Mouse (Mus musculus) midbrain, postnatal 0 days (tissue): ENCODE results near the gene Rai1. TPM values are rescaled to one million over a fixed set of nuclear protein-coding genes. Genes with fewer than 3 reads are reported as not detected.

Experiments
- ATAC-seq: fragments of 200-750 bp; cut with Nextera tagmentation; 2 replicates; pipeline ENCODE4 v1.8.0; 2017; ENCODE audit warnings: moderate number of reproducible peaks, mild to moderate bottlenecking, moderate TSS enrichment, moderate library complexity; ENCODE audit not compliant: low FRiP score
- DNase-seq: peaks from one replicate; pipeline ENCODE4 v3.0.0-alpha.2; 2015; ENCODE audit warnings: low spot score
- H3K27ac ChIP-seq: fragments of 300-500 bp; sonication (generic); 2 replicates; pipeline ENCODE4 v1.5.1; 2014; ENCODE audit warnings: low read depth, mild to moderate bottlenecking, low read length, mixed read lengths
- H3K27me3 ChIP-seq: fragments of 300-500 bp; sonication (generic); 2 replicates; pipeline ENCODE4 v1.6.1; 2014; ENCODE audit warnings: low read length, control low read depth, mixed read lengths; ENCODE audit not compliant: insufficient read depth
- H3K36me3 ChIP-seq: fragments of 300-500 bp; sonication (generic); 2 replicates; pipeline ENCODE4 v1.6.1; 2014; ENCODE audit warnings: low read length, control low read depth, mixed read lengths; ENCODE audit not compliant: insufficient read depth
- H3K4me1 ChIP-seq: fragments of 300-500 bp; sonication (generic); 2 replicates; pipeline ENCODE4 v1.6.1; 2014; ENCODE audit warnings: mild to moderate bottlenecking, control low read depth, antibody characterized with exemption, low read length, mixed read lengths; ENCODE audit not compliant: insufficient read depth
- H3K4me2 ChIP-seq: fragments of 300-500 bp; sonication (generic); 2 replicates; pipeline ENCODE4 v1.6.1; 2014; ENCODE audit warnings: low read depth, mild to moderate bottlenecking, low read length, mixed read lengths; ENCODE audit not compliant: poor library complexity, severe bottlenecking
- H3K4me3 ChIP-seq: fragments of 300-500 bp; sonication (generic); 2 replicates; pipeline ENCODE4 v1.5.1; 2014; ENCODE audit warnings: low read depth, mild to moderate bottlenecking, low read length, moderate library complexity
- H3K9ac ChIP-seq: fragments of 300-500 bp; sonication (generic); replicated peaks from 2 replicates; pipeline ENCODE4 v1.6.1; 2014; ENCODE audit warnings: mild to moderate bottlenecking, low read length, moderate library complexity, mixed read lengths; ENCODE audit not compliant: poor library complexity, severe bottlenecking
- H3K9me3 ChIP-seq: fragments of 300-500 bp; sonication (generic); 2 replicates; pipeline ENCODE4 v1.6.1; 2016; ENCODE audit warnings: low read length, control low read depth
- CTCF ChIP-seq: IDR thresholded peaks from 2 replicates; pipeline ENCODE4 v1.5.1; 2016; ENCODE audit warnings: antibody characterized with exemption, mild to moderate bottlenecking
- WGBS: fragments of 180-500 bp; shearing (Covaris S2); extraction: QIAGEN DNeasy Blood & Tissue Kit; methylation state at CpG from one replicate; pipeline ENCODE4 v1.1.7; 2014; 5-methylcytosine and 5-hydroxymethylcytosine counted together
- polyA plus RNA-seq: library from polyadenylated mRNA; unstranded; fragments of >200 nt; fragmentation: Nextera tagmentation; extraction: Ambion mirVana; gene quantifications from 2 replicates; pipeline ENCODE4 v1.2.1, GENCODE M21; 2015
- total RNA-seq: library from RNA; depleted of rRNA; stranded (reverse); fragments of >200 nt; gene quantifications from 2 replicates; pipeline ENCODE4 v1.2.3, GENCODE M21; 2014; rRNA removed

Rai1 gene
- total RNA-seq (50.7 and 66.8 TPM in 2 replicates), polyA plus RNA-seq (20.1 and 22.0 TPM in 2 replicates)

GRCm38 (mm10) chr11:60104810-60105592 is at the start of gene Rai1:
Gene Rai1, plus strand, starts transcription at chr11:60105013.
- ATAC-seq: peak; percentile 75
- peak within 1 kb of the TSS; percentile 98 for H3K27ac ChIP-seq

GRCm38 (mm10) chr11:60056520-60056919 is 48.3 kb upstream of the Rai1 start:
- ATAC-seq: no peak
- no peak for DNase-seq

More at GRCm38 (mm10) chr11:60104810-60105592, at the start of gene Rai1:
- H3K9ac ChIP-seq: peak within 1 kb of the TSS; percentile 100
- H3K27me3 ChIP-seq: no peaks in the 10 kb centered on the region
- peak; percentile 91 for TF ChIP-seq CTCF
- peak; percentile 90 for DNase-seq
- peaks cover 26% of the 10 kb centered on the region; the same call in 1 of the 2 replicates for H3K4me1 ChIP-seq
- WGBS: under 1% methylated on average over 50 of the region's 105 CpGs
- H3K4me2 ChIP-seq: peak within 1 kb of the TSS; percentile 69
- H3K4me3 ChIP-seq: peak within 1 kb of the TSS; percentile 97
- no peaks in the 10 kb centered on the region for H3K9me3 ChIP-seq
- no peaks in the 10 kb centered on the region for H3K36me3 ChIP-seq

DNA sequence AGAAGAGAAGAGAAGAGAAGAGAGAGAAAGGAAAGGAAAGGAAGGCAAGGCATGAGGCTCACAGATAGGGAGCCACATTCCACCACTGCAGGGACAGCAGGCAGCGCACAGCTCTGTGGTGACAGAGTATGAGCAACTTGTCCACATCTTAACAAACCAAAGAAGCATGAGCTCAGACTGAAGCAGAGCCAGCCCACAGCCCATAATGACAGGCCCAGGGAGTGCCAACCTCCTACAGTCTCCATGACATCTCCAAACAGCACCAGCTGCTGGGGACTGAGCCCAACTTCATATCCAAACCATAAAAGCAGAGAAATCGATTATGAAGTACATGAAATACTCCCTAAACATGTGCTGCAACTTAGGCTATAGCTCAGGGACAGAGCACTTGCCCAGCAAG is 46.8 kb upstream of the Rai1 start:
- H3K36me3 ChIP-seq: no peaks in the 10 kb centered on the region
- H3K9me3 ChIP-seq: no peaks in the 10 kb centered on the region
- no peak overlapping the region for H3K4me3 ChIP-seq
- 68% methylated on average over 2 of the region's 2 CpGs for WGBS
- TF ChIP-seq CTCF: no peak
- H3K4me2 ChIP-seq: no peak overlapping the region
- H3K27me3 ChIP-seq: no peaks in the 10 kb centered on the region
- DNase-seq (peak; percentile 12), ATAC-seq (no peak)
- H3K9ac ChIP-seq: no peak overlapping the region
- no peak overlapping the region for H3K27ac ChIP-seq
- H3K4me1 ChIP-seq: no peaks in the 10 kb centered on the region

More at GRCm38 (mm10) chr11:60056520-60056919, 48.3 kb upstream of the Rai1 start:
- no peaks in the 10 kb centered on the region for H3K4me1 ChIP-seq
- H3K4me2 ChIP-seq: no peak overlapping the region
- no peak overlapping the region for H3K9ac ChIP-seq
- no peak overlapping the region for H3K27ac ChIP-seq
- 83% methylated on average over 6 of the region's 6 CpGs for WGBS
- no peak overlapping the region for H3K4me3 ChIP-seq
- H3K9me3 ChIP-seq: no peaks in the 10 kb centered on the region
- H3K36me3 ChIP-seq: no peaks in the 10 kb centered on the region
- TF ChIP-seq CTCF: no peak
- H3K27me3 ChIP-seq: no peaks in the 10 kb centered on the region

DNA sequence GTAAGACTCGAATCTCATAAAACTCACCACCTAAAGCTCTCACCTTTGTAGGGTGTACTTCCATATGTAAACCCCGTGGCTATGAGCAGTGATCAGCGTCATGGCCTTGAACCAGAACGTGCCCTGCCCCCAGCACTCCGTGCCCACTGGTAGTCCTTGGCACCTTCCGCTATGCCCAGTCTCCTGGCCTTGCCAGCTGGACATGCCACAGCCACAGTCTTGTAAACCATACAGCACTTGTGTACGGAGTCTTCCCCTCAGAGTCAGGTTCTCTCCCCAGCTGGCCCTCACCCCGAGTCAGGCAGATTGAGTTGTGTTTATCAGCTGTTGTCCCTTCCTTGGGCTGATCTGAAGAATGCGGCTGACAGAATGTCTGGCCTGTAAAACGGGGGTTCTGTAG is 46.4 kb upstream of the Rai1 start:
- Histone ChIP-seq H3K27me3 (no peaks in the 10 kb centered on the region), H3K4me2 (no peak overlapping the region), H3K36me3 (no peaks in the 10 kb centered on the region), H3K4me3 (no peak overlapping the region), H3K9me3 (no peaks in the 10 kb centered on the region), H3K27ac (no peak overlapping the region), H3K9ac (no peak overlapping the region), H3K4me1 (no peaks in the 10 kb centered on the region)
- WGBS: 84% methylated on average over 10 of the region's 10 CpGs
- ATAC-seq (no peak), DNase-seq (no peak)
- no peak for TF ChIP-seq CTCF

DNA sequence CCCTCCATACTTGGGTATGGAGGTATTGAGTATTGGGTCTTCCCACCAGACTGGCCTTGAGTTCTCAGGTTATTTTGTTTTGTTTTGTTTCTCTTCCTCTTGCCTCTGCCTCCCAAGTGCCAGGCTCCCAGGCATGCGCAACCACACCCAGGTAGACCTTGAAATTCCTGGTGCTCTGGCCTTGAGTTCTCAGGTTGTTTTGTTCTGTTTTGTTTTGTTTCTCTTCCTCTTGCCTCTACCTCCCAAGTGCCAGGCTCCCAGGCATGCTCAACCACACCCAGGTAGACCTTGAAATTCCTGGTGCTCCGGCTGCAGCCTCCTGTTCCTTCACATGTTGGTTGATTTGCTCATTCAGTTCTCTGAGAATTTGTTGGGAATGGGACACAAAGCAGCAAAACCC is 44.8 kb upstream of the Rai1 start:
- no peak overlapping the region for H3K4me3 ChIP-seq
- H3K9me3 ChIP-seq: no peaks in the 10 kb centered on the region
- no peak overlapping the region for H3K9ac ChIP-seq
- no peaks in the 10 kb centered on the region for H3K27me3 ChIP-seq
- WGBS: 100% methylated on average over 2 of the region's 2 CpGs
- no peak for DNase-seq
- H3K4me2 ChIP-seq: no peak overlapping the region
- H3K27ac ChIP-seq: no peak overlapping the region
- no peaks in the 10 kb centered on the region for H3K4me1 ChIP-seq
- no peak for TF ChIP-seq CTCF
- H3K36me3 ChIP-seq: no peaks in the 10 kb centered on the region
- no peak for ATAC-seq

DNA sequence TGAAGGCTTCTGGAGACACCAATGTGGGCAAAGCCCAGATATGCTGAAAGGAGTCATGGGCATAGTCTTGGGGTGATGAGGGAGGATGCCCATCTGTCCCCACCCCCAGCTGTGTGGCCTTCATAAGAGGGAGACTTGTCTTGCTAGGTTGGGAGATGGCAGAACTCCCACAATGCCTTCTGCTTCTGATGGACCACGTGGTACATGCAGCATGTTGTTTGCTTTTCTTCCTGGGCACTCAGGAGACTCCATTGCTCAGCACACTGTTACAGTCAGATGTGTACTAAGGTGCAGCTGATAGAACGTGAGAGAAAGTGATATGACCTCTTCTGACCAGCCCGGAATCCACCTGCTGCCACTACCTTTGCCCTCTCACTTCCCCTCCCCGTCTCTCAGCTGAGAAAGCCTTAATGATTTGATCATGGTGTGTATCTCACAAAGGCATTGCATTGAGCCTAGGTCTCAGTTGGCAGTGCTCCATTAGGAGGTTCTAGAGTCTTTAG is 43.3 kb upstream of the Rai1 start:
- 81% methylated on average over 4 of the region's 4 CpGs for WGBS
- DNase-seq (no peak), ATAC-seq (no peak)
- no peak for TF ChIP-seq CTCF
- Histone ChIP-seq H3K9me3 (no peaks in the 10 kb centered on the region), H3K4me2 (no peak overlapping the region), H3K4me3 (no peak overlapping the region), H3K27me3 (no peaks in the 10 kb centered on the region), H3K36me3 (no peaks in the 10 kb centered on the region), H3K4me1 (no peaks in the 10 kb centered on the region), H3K27ac (no peak overlapping the region), H3K9ac (no peak overlapping the region)
